Mouse (Mus musculus): ENCODE data around the gene Col1a1. TPM values are rescaled to one million over a fixed set of nuclear protein-coding genes. Genes with fewer than 3 reads are reported as not detected.

Col1a1 gene
- polyA plus RNA-seq, 2 experiments from 2014 or later: 0.09 TPM; not detected in 1

- ATAC-seq: no peak
These were observed 42.3 kb downstream of the Col1a1 start for GRCm38 (mm10) chr11:94978178-94978915.

DNA sequence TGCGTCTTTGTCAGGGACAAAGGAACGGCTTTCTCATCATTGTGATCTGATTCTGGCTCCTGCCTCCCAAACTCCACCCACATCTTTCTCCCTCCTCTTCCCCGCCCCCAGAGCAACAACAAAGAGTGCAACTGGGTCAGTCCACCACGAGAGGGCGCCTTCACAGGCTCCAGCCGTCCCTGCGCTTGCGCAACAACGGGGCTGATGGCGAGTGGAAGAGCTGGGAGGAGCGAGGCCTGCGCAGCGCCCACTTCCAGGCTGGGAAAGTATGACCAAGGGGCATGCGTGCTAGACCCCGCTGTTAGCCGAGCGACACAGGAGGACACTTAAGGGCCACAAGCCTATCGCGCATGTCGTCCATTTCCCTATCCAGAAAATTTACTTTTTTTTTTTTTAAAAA, 42.9 kb downstream of the Col1a1 start:
- peak; percentile 100 for ATAC-seq

- ATAC-seq: no peak
These were observed 43.6 kb downstream of the Col1a1 start for GRCm38 (mm10) chr11:94979462-94980179.

GRCm38 (mm10) chr11:94985140-94985539, 49.1 kb downstream of the Col1a1 start:
- ATAC-seq: no peak

DNA sequence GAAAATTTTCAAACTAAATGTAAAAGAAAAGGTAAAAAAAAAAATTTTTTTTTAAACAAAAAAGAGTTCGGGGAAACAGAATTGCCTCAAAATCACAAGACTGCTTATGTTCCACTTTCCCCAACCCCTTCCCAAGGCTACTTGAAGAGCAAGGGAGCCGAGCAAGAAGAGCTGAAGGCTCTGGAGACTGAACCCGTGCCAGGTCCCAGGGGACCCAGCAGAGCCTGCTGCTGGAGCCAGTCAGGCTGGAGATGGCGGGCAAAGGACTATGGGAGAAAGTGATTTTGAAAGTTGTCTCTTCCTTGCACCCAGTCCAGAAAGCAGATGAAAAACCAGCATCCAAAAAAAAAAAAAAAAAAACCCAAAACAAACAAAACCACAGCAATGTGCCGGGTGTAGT, 49.8 kb downstream of the Col1a1 start:
- ATAC-seq: no peak

DNA sequence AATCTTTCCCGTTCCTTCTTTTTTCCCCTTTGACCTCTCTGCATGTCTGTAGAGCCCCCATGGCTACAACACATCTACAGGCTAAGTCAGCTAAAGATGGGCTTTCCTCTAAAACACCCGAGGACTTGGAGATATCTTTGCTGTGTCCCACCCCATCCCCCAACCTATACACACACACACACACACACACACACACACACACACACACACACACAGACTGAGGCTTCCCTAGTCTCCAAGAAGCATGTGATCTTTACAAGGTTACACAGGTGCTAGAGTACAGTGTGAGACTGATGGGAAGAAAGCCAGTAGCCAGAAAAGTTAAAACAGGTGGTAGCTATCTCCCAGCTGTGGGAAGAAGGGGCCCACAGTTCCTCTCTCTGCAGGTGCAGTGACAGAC, 50.4 kb downstream of the Col1a1 start:
- no peak for ATAC-seq

GRCm38 (mm10) chr11:94987341-94987740, 51.3 kb downstream of the Col1a1 start:
- ATAC-seq: no peak

GRCm38 (mm10) chr11:94987851-94988250, 51.8 kb downstream of the Col1a1 start:
- ATAC-seq: no peak

DNA sequence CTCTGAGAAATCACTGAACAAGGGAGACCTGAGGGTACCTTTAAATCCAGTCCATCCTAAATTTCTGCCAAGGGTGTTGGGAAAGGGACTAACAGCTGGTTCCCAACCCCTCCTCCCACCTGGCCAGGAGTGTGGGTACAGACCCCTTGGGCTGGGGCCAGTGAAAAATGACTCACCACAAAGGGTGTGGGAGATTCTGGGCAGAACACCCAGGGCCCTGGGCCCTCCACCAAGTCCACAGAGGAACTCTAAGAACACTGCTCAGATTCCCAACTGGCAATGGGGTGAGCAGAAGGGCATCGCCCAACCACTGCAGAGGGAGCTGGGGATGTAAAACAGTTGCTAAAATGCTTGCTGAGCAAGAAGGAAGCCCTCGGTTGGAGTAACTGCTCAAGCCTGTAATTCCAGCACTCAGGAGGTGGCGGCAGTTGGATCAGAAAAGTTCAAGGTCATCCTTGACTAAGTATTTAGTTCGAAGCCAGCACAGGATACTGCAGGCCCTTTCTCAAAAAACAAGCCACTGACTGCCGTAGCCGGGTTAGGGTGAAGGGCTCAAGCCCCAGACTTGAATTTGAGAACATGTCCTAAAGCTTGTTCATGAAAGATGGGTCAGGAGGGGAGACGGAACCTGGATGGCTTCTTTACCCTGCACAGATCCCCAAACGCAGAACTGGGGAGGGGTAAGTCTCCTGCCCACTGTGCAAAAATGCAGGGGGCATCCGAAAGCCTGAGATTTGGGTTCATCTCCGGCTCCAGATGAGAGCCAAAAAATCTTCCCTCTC, 52.9 kb downstream of the Col1a1 start:
- no peak for ATAC-seq

DNA sequence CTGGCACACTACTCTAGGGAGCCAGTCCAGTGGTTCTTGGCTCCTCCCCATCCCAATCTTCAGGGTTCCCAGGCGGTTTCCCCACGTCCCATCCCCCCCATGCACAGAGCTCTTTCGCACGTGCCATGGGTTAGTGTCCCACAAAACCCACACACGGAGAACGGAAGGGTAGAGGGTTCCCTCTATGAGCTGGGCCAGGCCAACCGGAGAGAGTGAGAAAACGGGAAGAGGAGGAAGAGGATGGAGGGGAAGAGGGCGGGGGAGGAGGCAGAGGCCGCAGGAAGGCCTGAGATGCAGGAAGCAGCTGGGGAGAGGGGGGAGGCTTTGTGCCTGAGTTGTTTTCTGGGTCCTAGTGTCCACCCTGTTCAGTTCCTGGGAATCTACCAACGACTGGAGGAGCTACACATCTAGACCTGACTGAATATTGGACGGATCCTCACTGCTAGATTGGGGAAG, 53.6 kb downstream of the Col1a1 start:
- ATAC-seq: peak; percentile 65

- ATAC-seq: peak; percentile 33
These were observed 54.2 kb downstream of the Col1a1 start for GRCm38 (mm10) chr11:94990102-94990748.

DNA sequence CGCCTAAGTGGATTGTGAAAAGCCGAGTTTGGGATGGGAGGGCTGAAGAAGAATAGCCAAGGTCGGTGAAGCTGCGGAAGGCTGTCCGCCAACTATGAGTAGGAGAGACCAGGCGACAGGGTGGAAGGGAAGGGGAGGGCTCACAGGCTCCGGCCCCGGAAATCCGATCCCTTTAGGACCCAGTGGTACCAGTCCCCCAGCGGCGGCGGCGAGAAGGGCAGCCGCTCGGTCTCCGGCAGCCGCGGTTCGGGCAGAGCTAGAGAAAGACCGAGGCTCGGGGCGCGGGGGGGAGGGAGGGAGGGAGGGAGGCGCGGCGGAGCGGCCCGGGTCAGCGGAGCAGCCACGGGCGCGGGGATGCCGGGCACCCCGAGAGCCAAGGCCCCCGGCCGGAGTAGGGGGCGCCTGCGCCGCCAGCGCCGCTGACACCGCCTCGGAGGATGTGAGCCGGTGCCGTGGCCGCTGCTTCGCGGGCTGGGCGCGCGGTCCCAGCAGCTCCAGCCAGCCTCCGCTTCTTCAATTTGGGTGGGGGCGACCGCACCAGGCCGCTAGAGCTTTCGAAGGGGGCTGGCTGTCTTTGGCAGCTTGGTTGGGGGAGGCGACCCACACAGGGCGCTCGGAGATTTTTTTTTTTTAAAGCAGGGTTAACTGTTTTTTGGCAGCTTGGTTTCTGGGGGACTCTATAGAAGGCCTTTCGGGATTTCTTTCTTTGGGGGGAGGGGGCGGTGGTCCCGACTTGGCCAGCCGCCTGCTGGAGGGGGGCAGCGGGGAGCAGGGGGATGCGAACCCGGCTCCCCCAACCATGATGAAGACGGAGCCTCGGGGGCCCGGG, 54.9 kb downstream of the Col1a1 start, which contains the start of gene Ppp1r9b:
TSS of gene Ppp1r9b (plus strand) at position 287 of the 829 bp plus-strand sequence.
- ATAC-seq: peak; percentile 81

- peak; percentile 13 for ATAC-seq
These were observed 55.8 kb downstream of the Col1a1 start for GRCm38 (mm10) chr11:94991641-94992479.

- no peak for ATAC-seq
These were observed 56.4 kb downstream of the Col1a1 start for GRCm38 (mm10) chr11:94992480-94992753.

- ATAC-seq: no peak
These were observed 57.0 kb downstream of the Col1a1 start for GRCm38 (mm10) chr11:94992754-94993606.

DNA sequence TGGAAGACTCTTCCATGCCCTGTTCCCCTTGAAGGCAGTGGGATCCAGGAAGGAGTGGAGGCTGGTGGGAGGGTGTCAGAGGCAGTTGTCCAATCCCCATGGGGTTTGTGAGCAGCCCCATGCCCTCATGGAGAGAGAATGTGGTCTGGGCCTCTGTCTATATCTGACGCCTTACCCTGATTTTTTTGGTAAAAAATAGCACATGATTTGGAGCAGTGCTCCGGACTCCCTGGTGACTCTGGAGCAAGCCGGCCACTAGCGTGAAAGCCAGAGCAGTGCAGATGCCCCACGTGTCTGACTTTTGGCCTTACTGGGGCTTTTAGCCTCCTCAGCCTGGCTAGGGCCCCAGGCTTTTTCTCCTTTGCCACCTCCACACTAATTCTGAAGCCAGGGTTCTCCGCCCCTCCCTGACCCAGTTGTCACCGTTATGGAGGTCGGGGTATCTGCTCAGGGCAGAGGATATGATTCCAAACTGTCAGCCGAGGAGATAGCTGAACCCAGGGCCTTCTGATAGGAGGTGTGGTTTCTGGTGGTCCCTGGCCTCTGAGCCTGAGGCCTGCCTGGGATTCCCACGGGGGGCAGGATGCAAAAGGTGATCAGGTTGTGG, 58.3 kb downstream of the Col1a1 start:
- no peak for ATAC-seq

DNA sequence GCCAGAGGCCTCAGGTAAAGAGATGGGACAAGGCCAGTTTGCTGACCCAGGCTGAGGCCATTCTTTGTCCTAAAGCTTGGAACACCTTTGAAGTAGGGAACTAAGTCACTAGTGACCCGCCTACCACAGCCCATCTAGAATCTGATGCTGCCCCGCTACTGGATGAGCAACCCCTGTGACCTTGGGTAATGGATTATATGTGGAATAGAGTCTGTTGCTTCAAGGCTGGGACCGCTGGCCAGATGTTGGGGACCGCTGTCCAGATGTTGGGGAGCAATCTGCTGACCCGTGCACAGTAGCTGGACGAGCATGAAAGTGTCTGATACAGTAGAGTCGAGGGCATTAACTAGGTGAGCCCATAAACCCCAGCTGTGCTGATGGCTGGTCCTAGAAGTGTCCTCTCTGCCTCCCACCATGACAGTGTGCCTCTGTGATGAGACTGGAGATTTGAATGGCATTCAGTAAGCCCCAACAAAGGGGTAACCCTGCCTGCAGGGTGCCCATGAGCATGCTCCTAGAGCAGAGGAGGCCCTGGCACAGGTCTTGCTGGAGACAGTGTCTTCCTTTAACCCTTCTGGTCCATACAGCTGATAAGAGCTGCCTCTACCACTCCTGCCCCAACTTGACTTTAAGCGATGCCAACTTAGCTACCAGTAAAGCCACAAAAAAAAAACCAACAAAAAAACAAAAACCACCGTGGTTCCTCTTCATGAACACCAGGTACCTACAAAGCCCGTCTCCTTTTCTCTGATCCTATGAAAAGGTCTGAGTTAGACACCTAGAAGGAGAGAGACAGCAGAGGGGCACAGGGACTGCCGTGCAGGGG, 59.1 kb downstream of the Col1a1 start:
- ATAC-seq: no peak

DNA sequence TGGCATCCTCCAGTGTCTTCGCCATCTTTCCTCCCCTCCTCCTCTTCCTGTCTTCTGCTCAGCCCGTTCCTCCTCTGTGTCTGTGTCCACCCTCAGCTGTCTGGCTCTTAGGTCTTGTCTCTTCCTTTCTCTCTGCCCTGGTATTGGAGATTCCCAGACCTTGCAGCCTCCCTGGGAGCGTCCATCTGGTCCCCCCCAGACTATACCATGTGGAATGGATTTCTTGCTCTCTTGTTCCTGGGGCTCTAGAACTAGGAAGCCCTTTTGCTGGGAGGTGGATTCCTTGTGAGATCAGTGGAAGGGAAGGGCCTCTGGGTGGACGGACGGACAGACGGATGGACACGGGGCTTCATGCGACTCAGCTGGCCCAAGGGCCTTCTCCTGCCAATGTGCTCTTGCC, 60.1 kb downstream of the Col1a1 start:
- ATAC-seq: no peak

GRCm38 (mm10) chr11:94996984-94997383, 61.0 kb downstream of the Col1a1 start:
- ATAC-seq: no peak
